Mouse (Mus musculus) lung, postnatal 10 days (tissue): Measurements from ENCODE around the gene Mrpl57.

Source experiments
- DNase-seq: peaks from one replicate; pipeline ENCODE4 v3.0.0; 2021

Mrpl57 gene

GRCm38 (mm10) chr14:57861987-57862412 lies 36.0 kb downstream of the Mrpl57 start:
- no peak for DNase-seq

- no peak for DNase-seq
These were observed 37.1 kb downstream of the Mrpl57 start for GRCm38 (mm10) chr14:57863129-57863528.

DNA sequence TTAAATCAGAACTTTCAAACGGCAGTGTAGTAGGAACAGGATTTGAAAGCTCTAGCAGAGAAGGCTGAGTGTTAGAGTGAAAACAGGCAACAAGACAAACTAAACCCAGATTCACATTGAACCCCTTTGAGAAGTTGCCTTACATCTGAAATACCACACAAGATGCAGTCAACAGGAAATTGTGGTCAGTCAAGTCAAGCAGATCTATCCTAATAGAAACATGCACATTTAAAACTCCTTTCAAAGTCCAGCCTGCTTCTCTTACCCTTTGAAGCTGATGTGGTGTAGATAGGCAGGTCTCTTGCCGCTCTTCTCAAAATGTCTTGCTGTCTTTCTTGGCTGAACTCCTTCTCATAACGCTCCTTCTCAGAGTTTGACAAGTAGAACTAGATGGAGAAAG lies 39.2 kb downstream of the Mrpl57 start:
- DNase-seq, result no peak

DNA sequence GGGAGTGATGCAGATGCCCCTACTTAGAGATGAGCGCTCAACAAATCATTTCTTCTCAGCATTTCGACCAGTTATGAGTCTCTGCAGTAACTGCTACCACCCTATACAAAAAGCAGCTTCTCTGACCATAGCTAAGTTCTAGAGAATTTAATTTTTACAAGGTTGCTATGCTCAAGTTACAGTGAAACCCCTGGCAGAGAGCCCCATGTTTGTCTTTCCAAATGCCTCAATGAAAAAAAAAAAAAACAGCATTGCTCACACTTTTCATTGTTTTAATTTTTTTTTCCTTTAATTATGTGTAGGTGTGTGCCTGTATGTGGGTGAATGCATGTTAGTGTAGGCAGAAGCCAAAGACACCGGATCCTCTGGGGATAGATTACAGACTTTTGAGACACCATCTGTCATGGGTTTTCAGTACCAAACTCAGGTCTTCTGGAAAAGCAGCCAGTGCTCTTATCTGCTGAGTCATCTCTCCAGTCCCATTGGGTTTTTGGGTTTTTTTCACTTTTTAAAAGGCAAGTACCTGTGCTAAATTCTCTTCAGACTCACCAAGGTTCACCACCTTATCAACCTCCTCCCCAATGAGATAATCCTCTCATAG lies 40.7 kb downstream of the Mrpl57 start:
- no peak for DNase-seq

GRCm38 (mm10) chr14:57877921-57878320 lies 51.9 kb downstream of the Mrpl57 start:
- no peak for DNase-seq
